Mouse (Mus musculus) retina, postnatal 1 day (tissue): ENCODE measurements at regions not wholly inside any gene's neighbourhood (a gene's known extent, or its start where the extent isn't known, plus 50 kb on each side); places are given as distances from the start of the nearest gene placed in this dataset.

Experiments used
- DNase-seq: peaks from one replicate; pipeline ENCODE4 v3.0.0-alpha.2; 2012

DNA sequence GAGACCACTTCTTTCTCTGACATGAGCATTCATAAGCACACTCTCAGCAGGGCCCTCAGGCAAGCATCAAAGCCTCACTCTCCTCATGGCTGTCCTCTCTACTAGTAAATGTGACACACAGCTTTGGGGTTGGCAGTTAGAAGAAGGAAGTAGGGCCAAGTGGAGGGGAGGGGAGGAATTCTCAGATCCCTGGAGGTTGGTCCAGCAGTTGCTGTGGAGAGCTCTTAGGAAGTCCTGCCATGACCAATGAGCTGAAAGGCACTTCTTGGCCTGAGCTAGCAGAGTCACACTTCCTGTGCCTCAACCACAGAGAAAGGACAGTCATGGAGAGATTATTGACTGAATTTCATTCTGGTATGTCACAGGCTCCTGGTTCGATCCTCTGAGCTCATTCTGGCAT lies 398.8 kb downstream of the Tns1 start:
- DNase-seq, result no peak

GRCm38 (mm10) chr1:73724551-73724950 lies 399.7 kb downstream of the Tns1 start:
- no peak for DNase-seq

DNA sequence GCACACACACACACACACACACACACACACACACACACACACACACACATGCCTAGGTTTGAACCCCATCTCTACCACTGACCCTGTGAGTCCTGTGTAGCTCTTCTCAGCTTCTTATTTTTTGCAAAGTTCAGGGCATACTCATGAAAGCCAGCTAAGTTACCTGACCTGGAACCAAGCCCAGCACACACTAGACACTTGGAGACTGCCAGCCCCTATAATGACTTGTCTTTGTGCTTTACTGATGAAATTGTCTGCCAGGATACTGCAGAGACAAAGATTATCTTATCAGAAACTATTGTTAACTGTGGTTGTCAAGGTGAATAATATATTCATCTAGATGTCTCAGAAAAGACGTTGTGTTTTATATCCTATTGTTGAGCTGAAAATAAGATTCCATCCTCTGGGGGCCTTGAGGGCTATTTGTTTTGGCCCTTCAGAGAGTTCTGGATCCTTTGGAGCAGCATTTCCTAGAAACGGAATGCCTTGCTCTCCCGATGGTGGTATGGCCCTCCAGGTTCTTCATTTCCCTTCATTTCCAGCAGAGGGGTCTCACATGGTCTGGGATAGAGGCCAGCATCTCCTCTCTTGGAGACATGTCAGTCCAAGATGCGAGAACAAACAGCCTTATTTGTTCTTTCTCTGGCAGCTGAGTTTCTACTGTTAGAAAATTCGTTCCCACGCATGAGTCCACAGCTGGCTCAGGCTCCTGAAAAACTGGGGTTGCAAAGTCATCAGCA lies 402.6 kb downstream of the Tns1 start:
- DNase-seq, result no peak

DNA sequence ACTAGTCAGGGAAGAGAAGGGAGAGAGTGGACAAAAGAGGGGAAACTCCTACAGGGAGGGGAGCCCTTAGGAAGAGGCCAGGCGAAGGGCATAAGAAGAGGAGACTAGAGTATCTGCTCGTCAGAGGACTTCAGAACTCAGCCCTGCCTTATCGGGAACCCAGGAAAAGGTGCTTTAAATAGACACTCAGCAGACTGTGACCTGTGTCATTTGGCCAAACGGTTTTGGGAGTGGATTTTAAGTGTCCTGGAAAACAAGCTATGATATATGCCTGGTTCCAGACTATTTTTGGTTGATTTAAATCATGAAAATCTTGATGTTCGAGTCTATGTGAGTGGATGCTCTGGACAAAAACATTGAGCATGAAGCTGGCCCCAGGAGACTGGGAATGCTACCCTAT lies 405.8 kb downstream of the Tns1 start:
- no peak for DNase-seq

- DNase-seq, result no peak
Observed at GRCm38 (mm10) chr1:73717401-73717800, 406.8 kb downstream of the Tns1 start.

DNA sequence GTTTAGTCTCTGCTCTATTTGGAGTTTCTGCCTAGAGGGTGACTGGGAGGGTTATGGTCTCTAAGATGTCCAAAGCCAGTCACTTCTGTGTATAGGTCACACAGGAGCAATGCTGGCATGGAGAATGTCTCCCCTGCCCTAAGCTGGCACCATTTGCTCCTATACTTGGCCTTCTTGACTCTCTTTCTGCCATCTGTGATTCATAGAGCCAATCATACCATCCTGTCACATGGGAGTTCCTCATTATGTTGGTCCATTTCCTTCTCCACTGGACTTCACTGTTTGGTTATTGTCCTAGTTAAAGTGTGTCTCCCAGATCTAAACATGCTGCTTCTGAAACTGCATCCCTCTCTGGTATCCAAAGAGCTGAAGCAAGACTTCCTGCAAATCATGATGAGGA lies 407.3 kb downstream of the Tns1 start:
- DNase-seq, result no peak

GRCm38 (mm10) chr1:73715571-73715970 lies 408.7 kb downstream of the Tns1 start:
- DNase-seq, result no peak

DNA sequence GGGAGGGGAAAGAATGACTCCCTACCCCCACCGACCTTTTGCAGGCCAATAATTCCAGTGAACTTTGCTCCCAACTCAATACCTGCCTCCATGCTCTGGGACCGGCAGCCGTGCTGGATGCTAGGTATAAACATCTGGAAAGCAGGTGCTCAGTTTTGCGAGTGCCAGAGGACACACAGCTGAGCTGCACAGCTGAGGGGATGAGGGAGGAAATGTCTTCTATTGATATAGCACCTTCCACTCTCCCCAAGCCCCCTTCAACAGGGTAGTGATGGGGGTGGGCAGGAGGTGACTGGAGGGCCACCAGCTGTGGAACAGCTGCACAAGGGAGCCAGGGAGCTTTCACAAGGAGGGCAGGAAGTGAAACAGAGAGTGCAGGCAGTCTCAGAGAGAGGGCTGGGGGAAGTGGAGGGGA lies 421.8 kb downstream of the Tns1 start:
- DNase-seq, result no peak

- DNase-seq, result no peak
Observed at GRCm38 (mm10) chr1:73693537-73693936, 430.7 kb downstream of the Tns1 start.

GRCm38 (mm10) chr1:73685734-73686133 lies 438.5 kb downstream of the Tns1 start:
- no peak for DNase-seq

- no peak for DNase-seq
Observed at GRCm38 (mm10) chr1:73685066-73685465, 439.2 kb downstream of the Tns1 start.

DNA sequence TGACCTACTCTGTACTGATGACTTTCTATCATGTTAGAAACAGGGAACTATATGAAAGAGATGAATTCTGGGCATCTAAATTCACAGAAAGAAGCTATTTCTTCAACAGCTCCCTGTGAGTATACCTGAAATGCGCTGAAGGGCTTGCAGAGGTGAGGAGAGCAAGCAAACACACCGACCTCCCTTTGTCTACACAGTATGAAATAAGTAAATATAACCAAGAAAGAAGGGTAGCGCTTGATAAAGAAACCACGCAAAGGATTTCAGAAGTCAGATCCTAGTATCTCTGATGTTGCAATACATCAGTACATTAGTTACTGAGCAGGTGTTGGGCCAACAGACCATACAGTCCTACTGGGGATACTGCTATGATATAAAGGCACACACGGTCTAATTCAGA lies 440.1 kb downstream of the Tns1 start:
- DNase-seq, result no peak

DNA sequence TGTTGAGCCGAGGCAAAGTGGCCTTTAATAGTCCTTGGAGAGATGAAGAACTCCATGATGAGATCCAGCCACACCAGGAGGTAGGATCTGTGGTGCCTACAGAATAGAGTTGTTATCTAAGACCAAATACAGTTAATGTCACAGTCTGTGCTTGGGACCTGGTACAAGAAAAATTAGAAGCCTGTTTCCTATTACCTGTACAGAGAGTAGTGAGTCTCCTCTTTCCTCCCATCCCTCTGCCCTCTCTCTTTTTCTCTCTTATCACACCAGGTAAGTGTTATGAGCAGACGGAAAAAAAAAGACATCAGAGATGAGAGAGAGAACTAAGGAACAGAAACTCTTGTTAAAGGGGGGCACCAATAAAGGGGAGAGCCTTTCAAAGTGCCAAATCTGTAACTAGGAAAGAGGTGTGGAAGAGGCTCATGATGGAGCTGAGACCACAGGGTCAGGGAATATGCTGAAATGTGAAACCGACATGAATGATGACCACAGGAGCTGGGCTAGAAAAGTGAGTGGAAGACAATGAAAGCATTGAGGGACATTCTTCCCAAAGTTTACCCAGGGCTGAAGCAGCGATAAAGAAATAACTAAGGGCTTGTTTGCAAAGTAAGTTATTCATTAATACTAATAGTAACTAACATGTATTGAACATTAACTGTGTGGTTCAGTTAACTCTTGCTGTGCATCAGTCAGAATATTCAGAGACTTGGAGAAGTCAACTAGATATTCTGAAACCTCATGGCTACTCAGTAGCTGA lies 440.9 kb downstream of the Tns1 start:
- DNase-seq, result no peak

- DNase-seq, result no peak
Observed at GRCm38 (mm10) chr1:73681697-73682096, 442.6 kb downstream of the Tns1 start.

DNA sequence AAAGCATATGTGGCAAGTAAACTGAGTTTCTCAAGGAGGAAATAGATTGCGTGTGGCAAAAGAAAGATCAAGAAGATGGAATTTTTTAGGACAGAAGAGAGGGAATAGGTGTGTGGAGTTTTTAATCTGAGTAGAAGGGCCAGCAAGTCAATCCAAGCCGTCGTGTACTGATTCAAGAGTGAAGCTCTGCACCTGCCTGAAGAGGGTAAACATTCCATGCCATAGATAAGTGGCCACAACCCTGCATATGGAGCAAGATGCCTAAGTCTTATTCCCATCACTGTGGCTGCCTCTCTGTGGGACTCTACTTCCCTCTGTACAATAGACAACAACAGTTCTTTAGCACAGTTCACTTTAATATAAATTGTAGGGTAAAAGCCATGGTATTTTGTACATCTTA lies 443.4 kb downstream of the Tns1 start:
- DNase-seq, result no peak

- DNase-seq, result no peak
Observed at GRCm38 (mm10) chr1:73673851-73674235, 450.4 kb downstream of the Tns1 start.

DNA sequence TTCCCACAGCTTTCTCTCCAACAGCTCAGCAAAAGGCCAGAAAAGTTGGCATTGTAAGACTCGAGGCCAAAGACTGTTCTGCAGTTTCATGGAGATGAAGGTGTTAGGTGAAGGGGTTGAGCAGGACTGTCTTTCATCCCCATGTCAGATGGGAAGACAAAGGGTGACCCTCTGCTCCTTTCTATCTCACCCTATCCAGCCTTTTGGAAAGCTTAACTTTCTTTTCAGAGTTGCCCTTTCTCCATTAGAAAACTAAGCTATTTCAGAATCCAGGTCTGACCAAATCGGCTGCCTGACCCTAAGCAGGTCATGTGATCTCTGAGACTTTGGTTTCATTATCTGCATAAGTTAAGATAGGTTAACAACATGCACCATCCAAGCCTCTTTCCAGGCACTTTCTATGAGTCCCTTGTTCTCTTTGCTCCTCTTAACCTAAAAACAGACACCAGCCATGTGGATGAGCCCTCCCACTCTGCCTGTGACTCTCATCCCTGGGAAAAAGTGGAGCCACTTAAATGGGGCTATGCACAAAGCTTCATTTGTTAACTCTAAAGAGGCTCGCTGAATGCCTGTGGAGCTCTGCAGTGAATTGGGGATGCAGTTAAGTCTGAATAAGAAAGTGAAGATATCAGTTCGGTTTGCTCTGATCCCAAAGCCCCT lies 450.9 kb downstream of the Tns1 start:
- no peak for DNase-seq

- DNase-seq, result no peak
Observed at GRCm38 (mm10) chr1:73672239-73672638, 452.0 kb downstream of the Tns1 start.

GRCm38 (mm10) chr1:73668691-73669090 lies 455.6 kb downstream of the Tns1 start:
- no peak for DNase-seq

- no peak for DNase-seq
Observed at GRCm38 (mm10) chr1:73663546-73663945, 460.7 kb downstream of the Tns1 start.

GRCm38 (mm10) chr1:73645011-73645410 lies 479.2 kb downstream of the Tns1 start:
- DNase-seq, result no peak

DNA sequence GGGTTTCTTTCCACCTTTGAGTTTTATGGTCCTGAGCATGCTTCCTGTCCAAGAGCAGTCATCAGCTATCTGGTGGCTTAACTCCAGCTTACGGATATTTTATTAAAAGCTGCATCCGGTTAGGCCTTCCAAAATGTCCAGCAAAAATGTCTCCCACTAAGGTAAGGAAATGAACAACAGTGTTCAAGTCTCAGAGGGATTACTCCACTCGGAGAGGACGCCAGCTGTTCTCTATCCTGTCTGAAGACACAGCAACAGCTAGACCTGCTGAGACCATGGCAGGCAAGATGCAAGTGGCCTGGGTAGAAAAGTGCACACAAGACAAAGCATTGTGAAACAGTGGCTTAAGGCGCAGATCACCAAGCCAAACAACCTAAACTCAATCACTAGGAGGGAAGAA lies 479.9 kb downstream of the Tns1 start:
- DNase-seq, result no peak

DNA sequence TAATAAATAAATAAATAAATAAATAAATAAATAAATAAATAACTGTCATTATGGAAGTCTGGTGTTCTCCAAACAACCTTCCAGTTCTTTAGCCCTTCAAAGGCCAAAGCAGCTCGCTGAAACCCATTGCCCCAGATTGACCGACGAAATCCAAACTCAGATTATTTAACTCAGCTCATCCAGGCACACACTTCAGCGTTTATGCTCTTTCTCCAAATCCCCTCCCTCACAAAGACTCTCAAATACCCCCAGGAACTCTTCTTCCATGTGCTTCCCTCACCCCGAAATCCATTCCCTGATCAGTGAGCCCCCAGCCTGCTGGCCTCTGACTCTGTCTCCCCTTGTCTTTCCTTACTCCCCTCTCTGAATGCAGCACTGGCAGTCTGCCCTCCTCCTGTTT lies 480.8 kb downstream of the Tns1 start:
- DNase-seq, result no peak

- no peak for DNase-seq
Observed at GRCm38 (mm10) chr1:73642691-73643109, 481.5 kb downstream of the Tns1 start.
